Mouse (Mus musculus): ENCODE results near the gene Cmtm2a.
"Not testable (repeated sequence)": the region's sequence is repeated elsewhere in the genome, so short reads cannot be mapped to it uniquely, and the experiment has no call there.

Gene Cmtm2a

GRCm38 (mm10) chr8:104293081-104293480 is at the start of gene Cmtm2a:
Cmtm2a (minus strand) TSS chr8:104293181.
- DNase-seq (ENCODE audit: low read depth), result not testable (repeated sequence)

- no peak for DNase-seq (ENCODE audit: low read depth)
Observed at GRCm38 (mm10) chr8:104342426-104342825, 49.4 kb upstream of the Cmtm2a start.

GRCm38 (mm10) chr8:104341678-104342077 is 48.7 kb upstream of the Cmtm2a start:
- DNase-seq (ENCODE audit: low read depth), result no peak

- no peak for DNase-seq (ENCODE audit: low read depth)
Observed at GRCm38 (mm10) chr8:104341106-104341561, 48.2 kb upstream of the Cmtm2a start.

- DNase-seq (ENCODE audit: low read depth), result no peak
Observed at GRCm38 (mm10) chr8:104340233-104341105, 47.5 kb upstream of the Cmtm2a start.

GRCm38 (mm10) chr8:104339983-104340232 is 46.9 kb upstream of the Cmtm2a start:
- DNase-seq (ENCODE audit: low read depth), result no peak

- DNase-seq (ENCODE audit: low read depth), result no peak
Observed at GRCm38 (mm10) chr8:104339229-104339982, 46.4 kb upstream of the Cmtm2a start, which contains the start of gene Cmtm3. Cmtm3 (plus strand) TSS chr8:104339410.

GRCm38 (mm10) chr8:104337890-104338289 is 44.9 kb upstream of the Cmtm2a start:
- no peak for DNase-seq (ENCODE audit: low read depth)

- DNase-seq (ENCODE audit: low read depth), result no peak
Observed at GRCm38 (mm10) chr8:104336806-104337205, 43.8 kb upstream of the Cmtm2a start.

GRCm38 (mm10) chr8:104334196-104334595 is 41.2 kb upstream of the Cmtm2a start:
- DNase-seq (ENCODE audit: low read depth), result no peak

- DNase-seq (ENCODE audit: low read depth), result no peak
Observed at GRCm38 (mm10) chr8:104333786-104334185, 40.8 kb upstream of the Cmtm2a start.

GRCm38 (mm10) chr8:104332665-104333631 is 40.0 kb upstream of the Cmtm2a start:
- no peak for DNase-seq (ENCODE audit: low read depth)

- DNase-seq (ENCODE audit: low read depth), result not testable (repeated sequence)
Observed at GRCm38 (mm10) chr8:104321930-104322329, 28.9 kb upstream of the Cmtm2a start, which contains the start of gene Cmtm2b. Cmtm2b (plus strand) TSS chr8:104322230.

GRCm38 (mm10) chr8:104321267-104321666 is 28.3 kb upstream of the Cmtm2a start, which contains the start of gene Gm11020:
Gm11020 (plus strand) TSS chr8:104321567.
- not testable (repeated sequence) for DNase-seq (ENCODE audit: low read depth)

GRCm38 (mm10) chr8:104313311-104313710 is 20.3 kb upstream of the Cmtm2a start:
- DNase-seq (ENCODE audit: low read depth), result no peak

GRCm38 (mm10) chr8:104312023-104312422 is 19.0 kb upstream of the Cmtm2a start:
- DNase-seq (ENCODE audit: low read depth), result not testable (repeated sequence)

GRCm38 (mm10) chr8:104309441-104310155 is 16.6 kb upstream of the Cmtm2a start, which contains the start of the genes Gm45711 and Cmtm1:
Gm45711 (minus strand) TSS chr8:104310081.
Cmtm1 (minus strand) TSS chr8:104310145.
- DNase-seq (ENCODE audit: low read depth), result not testable (repeated sequence)

GRCm38 (mm10) chr8:104308341-104308740 is 15.4 kb upstream of the Cmtm2a start:
- DNase-seq (ENCODE audit: low read depth), result not testable (repeated sequence)

GRCm38 (mm10) chr8:104304962-104305361 is 12.0 kb upstream of the Cmtm2a start:
- DNase-seq (ENCODE audit: low read depth), result no peak

GRCm38 (mm10) chr8:104302536-104302935 is 9.6 kb upstream of the Cmtm2a start:
- not testable (repeated sequence) for DNase-seq (ENCODE audit: low read depth)

GRCm38 (mm10) chr8:104301577-104301976 is 8.6 kb upstream of the Cmtm2a start:
- not testable (repeated sequence) for DNase-seq (ENCODE audit: low read depth)

All from c-Kit-positive CD71-positive TER-119-negative erythroid progenitor cells, embryonic 14.5 days (primary cell).